Mouse (Mus musculus) kidney, adult 8-10 months (tissue): ENCODE results near the gene Tsc2.
"Not testable (repeated sequence)": the region's sequence is repeated elsewhere in the genome, so short reads cannot be mapped to it uniquely, and the experiment has no call there.

Experiments used
- DNase-seq, 2 experiments: peaks; one replicate each; pipeline ENCODE4 v3.0.0; 2022

Gene Tsc2

GRCm38 (mm10) chr17:24632167-24632812 is at the start of gene Tsc2, which contains the start of gene Nthl1:
TSS of gene Tsc2 (minus strand) at chr17:24632630.
TSS of gene Nthl1 (plus strand) at chr17:24632680.
- peak; percentile 67 to 80 for DNase-seq

GRCm38 (mm10) chr17:24677500-24678080 is 45.2 kb upstream of the Tsc2 start:
- DNase-seq = no peak

GRCm38 (mm10) chr17:24676877-24677276 is 44.4 kb upstream of the Tsc2 start:
- DNase-seq = no peak

- DNase-seq = peak; percentile 45 to 71
Measured at GRCm38 (mm10) chr17:24676187-24676586, 43.8 kb upstream of the Tsc2 start.

GRCm38 (mm10) chr17:24674277-24674676 is 41.8 kb upstream of the Tsc2 start:
- DNase-seq = no peak

- peak; percentile 66 to 67 for DNase-seq
Measured at GRCm38 (mm10) chr17:24672141-24672540, 39.7 kb upstream of the Tsc2 start.

- no peak for DNase-seq
Measured at GRCm38 (mm10) chr17:24671346-24671745, 38.9 kb upstream of the Tsc2 start.

GRCm38 (mm10) chr17:24670246-24670844 is 37.9 kb upstream of the Tsc2 start:
- no peak for DNase-seq

GRCm38 (mm10) chr17:24669545-24670245 is 37.3 kb upstream of the Tsc2 start, which contains the start of gene Zfp598:
TSS of gene Zfp598 (plus strand) at chr17:24669687.
- DNase-seq = peak; percentile 92 to 94

- DNase-seq = not testable (repeated sequence)
Measured at GRCm38 (mm10) chr17:24669214-24669544, 36.7 kb upstream of the Tsc2 start.

- DNase-seq = peak; percentile 75 to 80
Measured at GRCm38 (mm10) chr17:24667416-24667815, 35.0 kb upstream of the Tsc2 start.

GRCm38 (mm10) chr17:24667011-24667410 is 34.6 kb upstream of the Tsc2 start:
- DNase-seq = not testable (repeated sequence)

GRCm38 (mm10) chr17:24658017-24658758 is 25.8 kb upstream of the Tsc2 start, which contains the start of gene Npw:
TSS of gene Npw (minus strand) at chr17:24658457.
- no peak for DNase-seq

- no peak for DNase-seq
Measured at GRCm38 (mm10) chr17:24654969-24655368, 22.5 kb upstream of the Tsc2 start.

GRCm38 (mm10) chr17:24653967-24654710 is 21.7 kb upstream of the Tsc2 start:
- DNase-seq = peak in 1 of 2 experiments; percentile 77

GRCm38 (mm10) chr17:24651835-24652234 is 19.4 kb upstream of the Tsc2 start:
- DNase-seq = no peak

GRCm38 (mm10) chr17:24650766-24651165 is 18.3 kb upstream of the Tsc2 start:
- DNase-seq = no peak

GRCm38 (mm10) chr17:24650070-24650616 is 17.7 kb upstream of the Tsc2 start, which contains the start of gene Slc9a3r2:
TSS of gene Slc9a3r2 (minus strand) at chr17:24650327.
- DNase-seq = peak in 1 of 2 experiments; percentile 43

- DNase-seq = peak in 1 of 2 experiments; percentile 54
Measured at GRCm38 (mm10) chr17:24649581-24650069, 17.2 kb upstream of the Tsc2 start.

- DNase-seq = no peak
Measured at GRCm38 (mm10) chr17:24648731-24649377, 16.4 kb upstream of the Tsc2 start.

GRCm38 (mm10) chr17:24647493-24647892 is 15.1 kb upstream of the Tsc2 start:
- DNase-seq = no peak
